Mouse (Mus musculus): ENCODE results near the gene Edn1.

Gene Edn1

GRCm38 (mm10) chr13:42301161-42301721, at the start of gene Edn1:
TSS of gene Edn1 (plus strand) at chr13:42301476.
- peak; percentile 45 for DNase-seq

GRCm38 (mm10) chr13:42253821-42254220, 47.5 kb upstream of the Edn1 start:
- no peak for DNase-seq

GRCm38 (mm10) chr13:42255105-42255504, 46.2 kb upstream of the Edn1 start:
- no peak for DNase-seq

- DNase-seq = no peak
Observed at GRCm38 (mm10) chr13:42258422-42258821, 42.9 kb upstream of the Edn1 start.

- no peak for DNase-seq
Observed at GRCm38 (mm10) chr13:42260667-42261066, 40.6 kb upstream of the Edn1 start.

- no peak for DNase-seq
Observed at GRCm38 (mm10) chr13:42270051-42270450, 31.2 kb upstream of the Edn1 start.

GRCm38 (mm10) chr13:42276774-42277454, 24.4 kb upstream of the Edn1 start:
- DNase-seq = no peak

GRCm38 (mm10) chr13:42277751-42278150, 23.5 kb upstream of the Edn1 start:
- DNase-seq = no peak

GRCm38 (mm10) chr13:42285896-42286295, 15.4 kb upstream of the Edn1 start:
- no peak for DNase-seq

GRCm38 (mm10) chr13:42286768-42287167, 14.5 kb upstream of the Edn1 start:
- DNase-seq = no peak

- no peak for DNase-seq
Observed at GRCm38 (mm10) chr13:42292593-42292992, 8.7 kb upstream of the Edn1 start.

- no peak for DNase-seq
Observed at GRCm38 (mm10) chr13:42298302-42298701, 3.0 kb upstream of the Edn1 start.

- no peak for DNase-seq
Observed at GRCm38 (mm10) chr13:42298766-42299165, 2.5 kb upstream of the Edn1 start.

- DNase-seq = peak; percentile 66
Observed at GRCm38 (mm10) chr13:42300567-42300966, 709 bp upstream of the Edn1 start.

GRCm38 (mm10) chr13:42301961-42302861, 935 bp downstream of the Edn1 start:
- DNase-seq = no peak

- no peak for DNase-seq
Observed at GRCm38 (mm10) chr13:42303180-42303929, 2.1 kb downstream of the Edn1 start.

GRCm38 (mm10) chr13:42304139-42304538, 2.9 kb downstream of the Edn1 start:
- DNase-seq = no peak

GRCm38 (mm10) chr13:42306870-42307800, 5.9 kb downstream of the Edn1 start:
- DNase-seq = no peak

GRCm38 (mm10) chr13:42308368-42309103, 7.3 kb downstream of the Edn1 start:
- DNase-seq = no peak

- no peak for DNase-seq
Observed at GRCm38 (mm10) chr13:42309804-42310203, 8.5 kb downstream of the Edn1 start.

GRCm38 (mm10) chr13:42315628-42316027, 14.4 kb downstream of the Edn1 start:
- DNase-seq = no peak

All from right cerebral cortex, postnatal 25 days (tissue).